Mouse (Mus musculus) erythroid progenitor cell, adult 5-6 weeks (primary cell): ENCODE results near the gene Htatip2. TPM values are rescaled to one million over a fixed set of nuclear protein-coding genes. Genes with fewer than 3 reads are reported as not detected.

Experiments
- ATAC-seq: replicated peaks from 2 replicates; pipeline ENCODE4 v1.8.0; 2016; ENCODE audit warnings: moderate number of reproducible peaks, mild to moderate bottlenecking, moderate TSS enrichment, inconsistent platforms; ENCODE audit not compliant: poor library complexity, low FRiP score, severe bottlenecking
- total RNA-seq, 2 experiments: library from RNA; stranded (forward) in 1 of 2; stranded (reverse) in 1 of 2; fragments of 150-400 nt in 1 of 2; fragments of 186-747, 209-891 nt in 1 of 2; gene quantifications; 2 replicates each; pipeline versions ENCODE4 v1.2.3 to v1.2.4; 2015 to 2017; ENCODE audit warnings: low replicate concordance in 2 of 2

The Htatip2 gene
- total RNA-seq (2015; ENCODE audit: low replicate concordance) (31.4 and 49.5 TPM in 2 replicates), total RNA-seq (2017; ENCODE audit: low replicate concordance) (37.7 and 51.5 TPM in 2 replicates)

DNA sequence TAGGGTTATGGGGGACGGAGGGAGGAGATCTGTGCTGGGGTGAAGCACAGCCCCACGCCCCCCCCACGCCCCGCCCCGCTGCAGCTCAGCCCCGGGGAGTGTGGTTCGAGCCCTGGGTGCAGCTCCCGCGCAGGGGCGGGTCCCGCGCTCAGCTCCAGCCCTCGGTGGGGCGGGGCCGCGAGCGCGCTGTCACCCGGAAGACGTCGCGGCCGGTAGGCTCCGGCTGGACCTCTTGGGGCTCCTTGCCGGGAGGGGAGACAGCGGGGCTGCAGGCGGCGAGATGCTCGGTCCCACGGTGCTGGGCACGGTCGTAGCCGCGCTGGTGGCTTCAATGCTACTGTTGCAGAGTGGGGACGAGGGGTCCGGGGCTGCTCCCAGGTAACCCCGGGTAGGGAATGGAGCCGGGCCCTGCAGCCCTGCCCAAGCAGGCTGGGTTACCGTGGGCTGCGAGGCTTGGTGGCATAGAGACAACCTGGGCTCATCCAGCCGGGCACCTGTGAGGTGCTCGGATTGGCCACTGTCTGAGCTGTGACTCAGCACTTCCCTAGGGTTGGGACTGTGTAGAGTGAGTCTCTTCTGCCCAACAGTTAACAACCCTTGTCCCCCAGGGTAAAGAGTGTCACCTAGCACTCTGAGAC, at the start of gene Htatip2:
TSS of gene Htatip2 (plus strand) at position 182 of the 638 bp plus-strand sequence.
- ATAC-seq: peak; percentile 76

GRCm38 (mm10) chr7:49709381-49710021, 49.4 kb upstream of the Htatip2 start:
- no peak for ATAC-seq

- no peak for ATAC-seq
Measured at GRCm38 (mm10) chr7:49717942-49718733, 40.8 kb upstream of the Htatip2 start.

DNA sequence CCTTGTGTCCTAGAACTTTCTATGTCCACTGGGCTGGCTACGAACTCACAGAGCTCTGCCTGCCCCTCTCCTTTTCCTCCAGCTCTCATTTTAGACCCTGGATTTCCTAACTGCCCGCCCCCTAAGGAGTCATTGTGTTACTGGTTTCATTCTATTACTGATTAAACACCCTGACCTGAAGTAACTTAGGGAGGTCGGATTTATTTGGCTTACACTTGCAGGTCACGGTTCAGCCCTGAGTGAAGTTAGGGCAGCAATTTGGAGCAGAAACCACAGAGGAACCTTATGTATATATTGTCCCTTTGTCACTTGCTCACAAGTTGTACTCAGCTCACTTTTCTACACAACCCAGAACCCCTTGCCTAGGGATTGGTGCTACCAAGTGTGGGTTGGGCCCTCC, 24.6 kb upstream of the Htatip2 start:
- ATAC-seq: no peak

DNA sequence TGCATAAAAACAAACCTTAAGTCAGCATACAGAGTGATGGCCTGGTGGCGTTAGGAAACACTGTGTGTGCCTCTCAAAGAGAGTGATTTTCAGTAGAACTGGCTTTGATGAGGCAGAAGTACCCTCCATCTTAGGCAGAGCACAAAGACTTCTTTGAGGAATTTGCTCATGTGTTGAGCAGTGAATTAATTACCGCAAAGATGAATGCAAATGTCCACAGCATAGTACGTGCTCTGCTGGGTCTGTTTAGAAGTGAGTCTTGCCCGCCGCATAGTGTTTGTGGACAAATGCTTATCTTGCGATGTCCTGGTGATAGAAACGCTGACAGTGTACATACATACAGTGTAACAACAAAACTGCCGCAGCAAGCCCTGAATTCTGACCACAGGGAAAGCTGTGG, 19.5 kb upstream of the Htatip2 start:
- ATAC-seq: no peak

DNA sequence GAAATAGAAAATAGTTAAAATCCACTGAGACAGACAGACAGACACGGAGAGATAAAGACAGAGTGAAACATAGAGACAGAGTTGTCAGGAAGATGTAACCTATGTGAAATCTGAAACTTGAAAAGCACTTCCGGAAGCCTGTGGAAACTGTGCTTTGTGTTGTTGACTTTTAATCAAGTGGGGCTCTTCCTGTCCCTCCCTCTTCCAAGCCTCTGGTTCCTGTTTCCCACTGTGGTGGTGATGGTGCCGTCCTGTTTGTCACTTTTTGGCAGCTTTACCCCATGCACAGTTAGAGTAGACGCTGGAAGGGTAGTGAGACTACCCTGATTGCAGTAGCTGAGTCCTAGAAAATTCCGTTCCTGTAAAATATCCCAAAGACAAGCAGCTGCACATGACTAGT, 17.4 kb upstream of the Htatip2 start:
- no peak for ATAC-seq

- no peak for ATAC-seq
Measured at GRCm38 (mm10) chr7:49741923-49742322, 17.0 kb upstream of the Htatip2 start.

DNA sequence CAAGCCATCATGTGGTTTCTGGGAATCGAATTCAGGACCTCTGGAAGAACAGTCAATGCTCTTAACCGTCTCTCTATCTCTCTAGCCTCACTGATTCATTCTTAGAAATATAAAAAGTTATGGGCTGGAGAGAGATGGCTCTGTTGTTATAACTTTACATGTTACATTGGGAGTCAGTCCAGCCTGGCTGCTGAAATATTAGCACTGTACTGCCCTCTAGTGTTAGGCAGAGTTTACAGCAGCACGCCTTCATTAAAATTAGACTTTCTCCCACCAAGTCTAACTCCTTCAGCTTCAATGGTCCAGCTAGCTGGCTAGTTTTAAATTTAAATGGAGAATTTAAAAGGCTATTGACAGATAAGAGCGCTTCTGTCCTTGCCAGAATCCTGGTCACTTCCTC, 7.8 kb upstream of the Htatip2 start:
- ATAC-seq: peak; percentile 64; the same call in 1 of the 2 replicates

DNA sequence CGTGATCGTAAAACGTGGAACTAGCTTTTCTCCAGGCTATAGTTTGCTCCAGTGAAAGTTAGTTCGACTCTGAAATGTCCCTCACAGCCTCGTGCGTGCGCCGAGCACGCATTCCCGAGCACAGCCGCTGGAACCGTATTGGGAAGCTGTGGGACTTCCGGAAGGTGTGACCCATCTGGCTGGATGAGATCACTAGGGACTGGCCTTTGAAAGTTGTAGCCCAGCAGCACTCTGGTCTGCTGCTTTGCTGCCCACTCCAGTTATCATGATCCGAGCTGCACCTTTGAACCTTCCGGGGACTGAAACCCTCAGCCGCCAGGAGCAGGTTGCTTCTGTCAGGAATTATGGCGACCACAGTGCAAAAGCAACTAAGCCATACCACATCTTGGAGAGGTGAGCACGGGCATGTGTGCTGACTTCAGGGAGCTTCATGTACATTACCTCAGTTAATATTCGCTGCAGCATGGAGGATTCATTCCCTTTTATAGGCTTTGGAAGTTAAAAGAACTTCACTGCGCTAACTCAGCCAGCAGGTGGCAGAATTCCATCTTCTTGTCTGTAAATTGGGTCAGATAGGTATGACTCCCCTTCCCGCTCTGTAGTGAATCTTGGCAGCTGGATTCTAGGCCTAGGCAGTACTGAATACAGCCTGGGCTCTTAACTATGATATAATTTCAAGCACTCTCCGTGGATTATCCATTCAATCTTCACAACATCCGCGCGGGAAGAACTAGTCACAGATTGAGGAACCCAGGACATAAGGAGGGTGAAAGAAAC, 6.0 kb upstream of the Htatip2 start:
- peak; percentile 51; the same call in 1 of the 2 replicates for ATAC-seq

DNA sequence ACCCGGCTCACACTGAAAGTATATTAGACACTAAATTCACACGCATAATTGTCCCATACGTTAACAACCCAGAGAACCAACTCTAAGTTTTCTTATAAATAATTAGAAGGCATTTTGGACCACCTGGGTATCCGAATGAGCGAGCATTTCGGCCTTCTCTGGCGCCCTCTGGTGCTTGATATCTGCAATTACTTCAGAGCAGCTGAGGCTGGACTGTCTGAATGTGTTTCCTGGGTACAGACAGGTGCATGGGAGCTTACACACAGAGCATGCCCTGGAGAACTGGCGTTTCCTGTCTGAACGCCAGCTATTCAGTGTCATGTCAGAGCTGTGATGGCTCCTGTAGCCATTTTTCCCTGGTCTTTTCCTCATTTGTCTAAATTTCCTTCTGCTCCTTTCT, 4.1 kb upstream of the Htatip2 start:
- 0 out of 2 replicates have a peak, but pooled peaks have one; percentile 40 for ATAC-seq

- peak; percentile 77 for ATAC-seq
Measured at GRCm38 (mm10) chr7:49762605-49763004, 3.7 kb downstream of the Htatip2 start.

DNA sequence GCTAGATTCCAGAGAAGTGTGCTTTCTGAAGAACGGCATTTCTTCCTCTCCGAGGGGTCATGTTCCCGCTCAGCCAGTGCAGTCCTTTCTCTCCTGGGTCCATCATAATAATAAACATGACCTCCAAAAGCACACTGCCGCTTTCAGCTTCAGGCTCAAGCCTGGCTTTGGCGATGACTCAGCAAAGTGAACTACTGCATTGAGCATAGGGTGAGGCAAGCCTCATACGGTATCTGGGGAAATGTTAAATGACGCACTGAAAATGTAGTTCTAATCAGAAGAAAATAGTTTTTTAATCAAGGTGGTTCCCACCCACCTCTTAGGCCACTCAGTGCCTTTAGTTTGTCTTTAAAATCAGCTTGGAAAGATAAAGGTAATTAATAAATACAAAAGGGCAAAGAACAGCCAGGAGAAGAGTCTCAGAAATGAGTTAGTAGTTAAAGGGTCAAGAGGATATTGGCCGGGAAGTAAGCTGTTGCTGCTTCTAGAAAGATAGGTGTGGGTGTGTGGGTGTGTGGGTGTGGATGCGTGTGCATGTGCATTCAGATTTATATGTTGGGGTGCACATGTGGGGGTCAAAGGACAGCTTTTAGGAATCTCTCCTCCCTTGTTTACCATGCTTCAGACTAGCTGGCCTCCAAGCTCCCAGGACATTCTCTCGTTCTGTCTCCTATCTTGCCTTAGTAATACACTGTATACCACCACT, 5.2 kb downstream of the Htatip2 start:
- peak; percentile 78 for ATAC-seq

DNA sequence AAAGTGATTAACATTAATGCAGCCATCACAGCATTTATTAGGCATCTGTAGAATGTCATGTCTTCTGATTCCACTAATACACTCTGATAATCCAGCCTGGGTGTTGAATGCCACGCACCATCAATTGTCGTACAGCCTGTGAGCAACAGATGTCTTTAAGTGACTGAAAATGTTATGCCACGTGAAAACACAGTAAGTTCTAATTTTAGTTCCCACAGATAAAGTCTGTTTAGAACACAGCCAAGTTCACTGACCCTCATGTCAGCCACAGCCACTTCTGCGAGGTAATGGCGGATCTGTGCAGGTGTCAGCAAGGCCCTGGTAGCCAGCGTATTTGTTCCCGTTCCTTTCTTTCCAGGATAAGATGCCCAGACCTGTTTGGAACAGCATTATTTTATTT, 7.3 kb downstream of the Htatip2 start:
- ATAC-seq: no peak

GRCm38 (mm10) chr7:49768509-49768908, 9.6 kb downstream of the Htatip2 start:
- ATAC-seq: no peak

DNA sequence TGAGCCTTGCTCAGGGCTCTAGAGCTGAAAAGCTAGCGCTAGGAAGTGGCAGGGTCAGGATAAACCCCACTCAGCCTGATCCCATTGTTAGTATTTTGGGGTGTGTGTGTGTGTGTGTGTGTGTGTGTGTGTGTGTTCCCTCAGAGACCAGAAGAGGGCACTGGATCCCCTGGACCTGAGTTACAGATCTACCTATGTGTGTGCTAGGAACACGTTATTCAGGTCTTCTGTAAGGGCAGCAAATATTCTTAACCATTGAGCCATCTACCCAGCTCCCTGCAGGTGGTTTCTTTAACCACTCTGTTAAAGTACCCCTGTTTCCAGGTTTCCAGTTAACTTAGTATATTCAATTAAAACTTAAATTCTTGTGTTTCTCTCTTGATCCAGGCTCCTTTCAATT, 15.5 kb downstream of the Htatip2 start:
- ATAC-seq: no peak

DNA sequence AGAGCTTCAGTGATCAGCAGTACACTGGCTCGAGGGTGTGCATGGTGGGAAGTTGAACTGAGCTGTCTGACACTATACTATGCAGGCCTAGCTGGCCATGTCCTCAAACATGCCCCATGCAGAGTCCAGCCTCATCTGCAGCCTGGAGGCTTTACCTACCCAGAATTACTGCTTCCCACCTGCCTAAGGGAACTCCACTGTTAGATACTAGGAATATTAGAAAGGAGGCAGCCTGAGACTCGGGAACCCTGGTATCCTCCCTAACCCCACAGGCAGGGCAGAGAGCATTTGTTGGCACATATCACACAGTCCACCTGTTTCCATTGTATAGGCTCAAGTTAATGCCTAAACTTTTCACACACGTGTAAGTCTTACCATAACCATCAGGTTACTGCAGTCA, 18.7 kb downstream of the Htatip2 start:
- ATAC-seq: peak; percentile 24

GRCm38 (mm10) chr7:49778114-49778901, 19.4 kb downstream of the Htatip2 start, which contains the start of gene Prmt3:
Gene Prmt3, plus strand, starts transcription at chr7:49778346.
- ATAC-seq: peak; percentile 96

- ATAC-seq: no peak
Measured at GRCm38 (mm10) chr7:49778904-49779615, 20.1 kb downstream of the Htatip2 start.
